Mouse (Mus musculus) limb, embryonic 14.5 days (tissue): Measurements from ENCODE around the gene Marc1. TPM values are rescaled to one million over a fixed set of nuclear protein-coding genes. Genes with fewer than 3 reads are reported as not detected.

Experiments
- ATAC-seq: fragments of 200-750 bp; cut with Nextera tagmentation; 2 replicates; pipeline ENCODE4 v1.8.0; 2017; ENCODE audit warnings: low read depth, moderate number of reproducible peaks, moderate TSS enrichment; ENCODE audit not compliant: low FRiP score
- DNase-seq: peaks from one replicate; pipeline ENCODE4 v3.0.0-alpha.2; 2015; ENCODE audit warnings: low spot score
- H3K27ac ChIP-seq: fragments of 300-500 bp; sonication (generic); replicated peaks from 2 replicates; pipeline ENCODE4 v1.5.1; 2014; ENCODE audit warnings: low read depth, mild to moderate bottlenecking, low read length, moderate library complexity, mixed read lengths
- H3K27me3 ChIP-seq: fragments of 300-500 bp; sonication (generic); 2 replicates; pipeline ENCODE4 v1.6.1; 2014; ENCODE audit warnings: low read length, mixed read lengths; ENCODE audit not compliant: control insufficient read depth, insufficient read depth
- H3K36me3 ChIP-seq: fragments of 300-500 bp; sonication (generic); 2 replicates; pipeline ENCODE4 v1.6.1; 2014; ENCODE audit warnings: mild to moderate bottlenecking, low read length, moderate library complexity, mixed read lengths; ENCODE audit not compliant: control insufficient read depth, insufficient read depth
- H3K4me1 ChIP-seq: fragments of 300-500 bp; sonication (generic); 2 replicates; pipeline ENCODE4 v1.6.1; 2014; ENCODE audit warnings: antibody characterized with exemption, low read length, mixed read lengths; ENCODE audit not compliant: control insufficient read depth, insufficient read depth
- H3K4me2 ChIP-seq: fragments of 300-500 bp; sonication (generic); replicated peaks from 2 replicates; pipeline ENCODE4 v1.6.1; 2014; ENCODE audit warnings: low read depth, mild to moderate bottlenecking, low read length, moderate library complexity; ENCODE audit not compliant: severe bottlenecking
- H3K4me3 ChIP-seq: fragments of 300-500 bp; sonication (generic); replicated peaks from 2 replicates; pipeline ENCODE4 v1.5.1; 2014; ENCODE audit warnings: low read length
- H3K9ac ChIP-seq: fragments of 300-500 bp; sonication (generic); 2 replicates; pipeline ENCODE4 v1.6.1; 2014; ENCODE audit warnings: mild to moderate bottlenecking, low read depth, low read length, moderate library complexity; ENCODE audit not compliant: severe bottlenecking
- H3K9me3 ChIP-seq: fragments of 300-500 bp; sonication (generic); 2 replicates; pipeline ENCODE4 v1.6.1; 2016; ENCODE audit warnings: low read length; ENCODE audit not compliant: control insufficient read depth
- POLR2A ChIP-seq: fragments of 200-500 bp; IDR thresholded peaks from 2 replicates; pipeline ENCODE4 v1.8.0; 2012; ENCODE audit warnings: inconsistent platforms, mild to moderate bottlenecking, moderate library complexity, borderline replicate concordance; ENCODE audit not compliant: insufficient read depth, insufficient read length; ENCODE audit errors: extremely low read depth
- WGBS: fragments of 180-500 bp; shearing (Covaris S2); extraction: QIAGEN DNeasy Blood & Tissue Kit; methylation state at CpG from one replicate; pipeline ENCODE4 v1.1.7; 2014; 5-methylcytosine and 5-hydroxymethylcytosine counted together
- polyA plus RNA-seq, 2 experiments: library from polyadenylated mRNA; depleted of rRNA in 1 of 2; stranded (reverse) in 1 of 2; unstranded in 1 of 2; fragments of >200 nt; fragmentation: Nextera tagmentation in 1 of 2; extraction: Ambion mirVana in 1 of 2; gene quantifications; 2 replicates each; pipeline versions ENCODE4 v1.2.1 to v1.2.3; 2012 to 2014

The Marc1 gene
- polyA plus RNA-seq, 2 experiments: 0.11 to 0.13 TPM

DNA sequence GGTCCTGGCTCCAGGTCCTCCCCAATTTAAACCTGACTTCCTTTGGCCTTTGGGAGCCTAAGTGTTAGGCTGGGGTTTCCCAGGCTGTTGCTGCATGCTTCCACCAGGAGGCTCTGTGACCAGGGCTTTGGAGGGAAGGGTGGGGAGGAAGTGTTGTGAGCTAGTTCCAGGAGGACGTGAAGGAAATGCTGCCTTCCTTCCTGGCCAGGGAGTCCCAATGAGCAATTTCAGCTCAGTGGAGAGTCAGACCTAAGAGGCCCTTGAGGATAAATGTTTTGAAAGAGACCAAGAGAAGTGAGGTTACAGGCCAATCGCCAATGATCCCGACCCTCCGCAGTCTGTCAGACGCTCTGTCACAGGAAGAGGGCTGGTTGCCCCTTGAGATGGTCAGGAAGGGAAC lies 42.2 kb upstream of the Marc1 start:
- Histone ChIP-seq H3K4me1 (0 out of 2 replicates have a peak, but pooled peaks cover 3% of the 10 kb centered on the region), H3K4me3 (no peak overlapping the region), H3K36me3 (no peaks in the 10 kb centered on the region), H3K27me3 (no peaks in the 10 kb centered on the region), H3K9me3 (no peaks in the 10 kb centered on the region), H3K9ac (peak overlapping the region; percentile 4; the same call in 1 of the 2 replicates), H3K4me2 (peak overlapping the region; percentile 22), H3K27ac (no peak overlapping the region)
- no peak for TF ChIP-seq POLR2A
- ATAC-seq (peak; percentile 67), DNase-seq (peak; percentile 55)
- 25% methylated on average over 5 of the region's 5 CpGs for WGBS

DNA sequence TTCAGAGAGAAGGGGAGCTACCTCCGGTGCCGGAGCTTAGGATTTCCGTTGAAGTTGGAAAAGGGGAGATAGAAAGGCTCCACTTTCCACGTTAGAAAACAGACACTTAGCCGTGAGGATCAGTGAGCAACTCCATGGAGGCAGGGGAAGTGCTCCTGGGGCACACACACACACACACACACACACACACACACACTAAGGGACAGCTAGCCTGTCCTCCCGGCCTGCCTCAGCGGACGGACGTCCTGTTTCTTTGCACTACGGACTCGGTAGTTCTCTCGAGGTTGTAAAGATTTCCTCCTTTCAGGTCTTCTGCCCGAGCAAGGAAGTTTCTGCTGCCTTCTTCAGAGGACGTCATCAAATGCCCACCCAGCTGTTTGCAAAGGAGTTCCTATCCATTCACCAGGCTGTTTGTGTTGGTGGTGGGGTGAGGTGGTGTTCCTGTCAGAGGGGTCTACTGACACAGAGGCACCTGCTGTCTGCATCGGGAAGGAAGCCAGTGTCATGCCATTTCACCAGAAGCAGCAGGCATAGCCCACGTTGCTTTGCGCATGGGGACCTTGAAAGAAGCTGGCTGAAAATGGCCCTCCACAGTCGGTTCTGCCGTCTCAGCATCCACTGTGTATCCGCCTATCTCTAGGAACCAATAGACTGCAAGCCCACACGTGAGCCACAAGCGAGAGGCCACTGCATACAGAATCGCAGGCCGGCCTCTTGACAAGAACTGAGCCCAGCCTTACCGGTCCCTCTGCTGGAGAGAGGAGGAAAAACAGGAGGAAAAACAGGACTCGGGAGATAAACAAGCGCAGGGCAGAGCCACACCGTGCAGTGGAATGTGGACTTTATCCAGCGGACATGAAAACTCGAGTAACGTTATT lies 40.9 kb upstream of the Marc1 start:
- Histone ChIP-seq H3K27ac (no peak overlapping the region), H3K36me3 (no peaks in the 10 kb centered on the region), H3K27me3 (no peaks in the 10 kb centered on the region), H3K4me2 (no peak overlapping the region; the same call in 1 of the 2 replicates), H3K4me1 (0 out of 2 replicates have a peak, but pooled peaks cover 3% of the 10 kb centered on the region), H3K9ac (no peak overlapping the region), H3K9me3 (no peaks in the 10 kb centered on the region), H3K4me3 (no peak overlapping the region)
- DNase-seq (peak; percentile 76), ATAC-seq (peak; percentile 84)
- WGBS: 24% methylated on average over 30 of the region's 31 CpGs
- TF ChIP-seq POLR2A: no peak

DNA sequence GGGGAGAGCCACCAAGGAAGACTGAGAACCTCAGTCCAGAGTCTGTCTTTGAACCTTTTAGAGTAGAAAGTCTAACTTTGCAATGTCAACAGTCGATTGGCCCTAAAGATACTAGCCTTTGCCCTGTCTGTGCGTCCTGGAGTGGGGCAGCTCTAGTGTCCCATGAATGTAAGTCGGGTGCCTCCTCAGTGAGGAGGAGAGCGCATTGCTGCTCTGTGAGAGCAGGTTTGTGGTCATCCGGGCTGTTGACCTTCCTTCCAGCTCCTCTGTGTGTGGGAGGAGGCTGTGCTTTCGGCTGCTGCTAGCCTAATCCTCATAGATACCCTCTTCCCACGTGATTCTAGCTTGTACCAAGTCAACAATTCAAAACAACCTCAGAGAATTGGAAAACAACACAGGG lies 40.1 kb upstream of the Marc1 start:
- H3K4me1 ChIP-seq: 0 out of 2 replicates have a peak, but pooled peaks cover 3% of the 10 kb centered on the region
- 60% methylated on average over 7 of the region's 7 CpGs for WGBS
- no peaks in the 10 kb centered on the region for H3K9me3 ChIP-seq
- no peaks in the 10 kb centered on the region for H3K36me3 ChIP-seq
- no peak for ATAC-seq
- no peak overlapping the region for H3K4me2 ChIP-seq
- H3K27ac ChIP-seq: no peak overlapping the region
- DNase-seq: no peak
- H3K4me3 ChIP-seq: no peak overlapping the region
- H3K27me3 ChIP-seq: no peaks in the 10 kb centered on the region
- no peak for TF ChIP-seq POLR2A
- H3K9ac ChIP-seq: no peak overlapping the region

DNA sequence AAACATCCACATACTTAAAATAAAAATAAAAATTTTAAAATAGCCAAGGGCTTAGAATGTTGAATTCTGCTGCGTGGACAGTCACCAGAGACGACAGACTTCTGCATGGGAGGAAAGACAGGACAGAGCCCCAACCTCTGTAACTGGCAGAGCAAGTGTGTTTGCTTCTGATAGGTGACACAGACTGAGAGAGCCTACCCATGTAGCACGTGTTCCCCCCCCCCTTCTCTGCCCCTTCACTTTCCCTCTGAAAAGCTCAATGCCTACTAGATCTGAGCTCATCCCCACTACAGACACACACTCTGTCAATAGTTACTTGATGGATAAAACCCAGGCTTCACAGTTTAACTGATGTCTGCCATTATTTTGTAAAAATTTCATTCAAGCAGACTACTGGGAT lies 35.9 kb upstream of the Marc1 start:
- no peak for TF ChIP-seq POLR2A
- Histone ChIP-seq H3K4me2 (no peak overlapping the region), H3K9me3 (no peaks in the 10 kb centered on the region), H3K4me3 (no peak overlapping the region), H3K27me3 (no peaks in the 10 kb centered on the region), H3K36me3 (no peaks in the 10 kb centered on the region), H3K27ac (no peak overlapping the region), H3K9ac (no peak overlapping the region), H3K4me1 (peaks cover 11% of the 10 kb centered on the region)
- DNase-seq (no peak), ATAC-seq (no peak)
- 32% methylated on average over 3 of the region's 3 CpGs for WGBS

DNA sequence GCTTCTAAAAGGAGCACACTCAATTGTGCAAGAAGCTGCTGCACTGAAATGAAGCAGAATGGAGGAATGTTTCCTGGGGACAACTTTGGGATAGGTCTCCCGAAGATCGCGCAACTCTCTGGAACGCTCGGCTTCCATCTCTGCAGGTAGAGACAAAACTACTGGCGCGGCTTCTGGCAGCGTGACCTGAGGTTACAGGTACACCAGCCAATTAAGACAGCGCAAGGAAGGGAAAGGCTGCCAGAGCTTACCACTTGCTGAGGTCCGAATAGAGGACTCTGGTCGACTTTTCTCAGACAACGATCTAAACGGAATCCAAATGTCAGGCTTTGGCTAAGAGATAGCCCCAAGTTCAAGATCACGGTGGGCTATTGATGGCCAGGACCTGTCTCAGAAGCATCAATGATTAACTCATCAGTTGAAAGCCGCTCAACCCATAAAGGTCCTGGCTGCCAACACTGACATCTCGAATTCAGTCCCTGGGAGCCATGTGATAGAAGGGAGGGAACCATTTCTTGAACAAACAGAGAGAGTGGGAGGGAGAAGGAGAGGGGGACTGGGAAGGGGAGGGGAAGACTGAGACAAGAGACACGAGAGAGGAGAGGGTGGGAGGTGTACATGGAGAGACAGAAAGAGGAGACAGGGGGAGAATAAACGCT lies 35.1 kb upstream of the Marc1 start, which contains the start of gene Marc2:
Gene Marc2 (minus strand): TSS at position 360 of the 659 bp plus-strand sequence.
- peak; percentile 21 for DNase-seq
- ATAC-seq: no peak
- Histone ChIP-seq H3K4me2 (peak within 1 kb of the TSS; percentile 89), H3K36me3 (no peaks in the 10 kb centered on the region), H3K27ac (peak within 1 kb of the TSS; percentile 88), H3K27me3 (no peaks in the 10 kb centered on the region), H3K4me1 (peaks cover 11% of the 10 kb centered on the region), H3K9me3 (no peaks in the 10 kb centered on the region), H3K9ac (peak within 1 kb of the TSS; percentile 86), H3K4me3 (peak within 1 kb of the TSS; percentile 93)
- WGBS: 2% methylated on average over 18 of the region's 18 CpGs
- no peak for TF ChIP-seq POLR2A
